Mouse (Mus musculus): Measurements from ENCODE around the gene Arhgap9. TPM values are rescaled to one million over a fixed set of nuclear protein-coding genes. Genes with fewer than 3 reads are reported as not detected.
"Not testable (repeated sequence)": the region's sequence is repeated elsewhere in the genome, so short reads cannot be mapped to it uniquely, and the experiment has no call there.

Gene Arhgap9
- polyA plus RNA-seq, 1 experiment from 2014 or later: 5.6 TPM

GRCm38 (mm10) chr10:127312858-127313257 lies 8.9 kb upstream of the Arhgap9 start:
- H3K4me1 ChIP-seq: peaks cover 10% of the 10 kb centered on the region; the same call in 1 of the 2 replicates
- no peak for ATAC-seq (ENCODE audit: insufficient read depth, low FRiP score, low read depth)
- peaks cover 13% of the 10 kb centered on the region for H3K36me3 ChIP-seq
- WGBS: 73% methylated on average over 4 of the region's 4 CpGs
- H3K27me3 ChIP-seq (replicated peaks): no peaks in the 10 kb centered on the region
- no peak overlapping the region for H3K9ac ChIP-seq
- no peaks in the 10 kb centered on the region for H3K9me3 ChIP-seq
- H3K4me3 ChIP-seq (replicated peaks): no peak overlapping the region
- no peak overlapping the region for H3K27ac ChIP-seq
- no peak overlapping the region for H3K4me2 ChIP-seq

DNA sequence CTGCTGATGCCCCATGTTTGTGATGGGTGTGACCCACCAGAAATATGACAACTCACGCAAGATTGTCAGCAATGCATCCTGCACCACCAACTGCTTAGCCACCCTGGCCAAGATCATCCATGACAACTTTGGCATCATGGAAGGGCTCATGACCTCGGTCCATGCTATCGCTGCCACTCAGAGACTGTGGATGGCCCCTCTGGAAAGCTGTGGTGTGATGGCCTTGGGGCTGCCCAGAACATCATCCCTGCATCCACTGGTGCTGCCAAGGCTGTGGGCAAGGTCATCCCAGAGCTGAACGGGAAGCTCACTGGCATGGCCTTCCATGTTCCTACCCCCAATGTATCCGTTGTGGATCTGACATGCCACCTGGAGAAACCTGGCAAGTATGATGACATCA lies 8.2 kb upstream of the Arhgap9 start:
- not testable (repeated sequence) for H3K9ac ChIP-seq; H3K4me2 ChIP-seq; ATAC-seq (ENCODE audit: insufficient read depth, low FRiP score, low read depth); H3K36me3 ChIP-seq; H3K27me3 ChIP-seq (replicated peaks); H3K4me3 ChIP-seq (replicated peaks); H3K27ac ChIP-seq; H3K9me3 ChIP-seq
- H3K4me1 ChIP-seq: peaks cover 10% of the 10 kb centered on the region; the same call in 1 of the 2 replicates
- 93% methylated on average over 5 of the region's 5 CpGs for WGBS

- H3K36me3 ChIP-seq; ATAC-seq (ENCODE audit: insufficient read depth, low FRiP score, low read depth); H3K4me3 ChIP-seq (replicated peaks); H3K4me2 ChIP-seq; H3K27ac ChIP-seq; H3K27me3 ChIP-seq (replicated peaks); H3K9me3 ChIP-seq; H3K9ac ChIP-seq: not testable (repeated sequence)
- 74% methylated on average over 1 of the region's 1 CpGs for WGBS
- peaks cover 10% of the 10 kb centered on the region; the same call in 1 of the 2 replicates for H3K4me1 ChIP-seq
Measured at GRCm38 (mm10) chr10:127314950-127315349, 6.8 kb upstream of the Arhgap9 start.

DNA sequence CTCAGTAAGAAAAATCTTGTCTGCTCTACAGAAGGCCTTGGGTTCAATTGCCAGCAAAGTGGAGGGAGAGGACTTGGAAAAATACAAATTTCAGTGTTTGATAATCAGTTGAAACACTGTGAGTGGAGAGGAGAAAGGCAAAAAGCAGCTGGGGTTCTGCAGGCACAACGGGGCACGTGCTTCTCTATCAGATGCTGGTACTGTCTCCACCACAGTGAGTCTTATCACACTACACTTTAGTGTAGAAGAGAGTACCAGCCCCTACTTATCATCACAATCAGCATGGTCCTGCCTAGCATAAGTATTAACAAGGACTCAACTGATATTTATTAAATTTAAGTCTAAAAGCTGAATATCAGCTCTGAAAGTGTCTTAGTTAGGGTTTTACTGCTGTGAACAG lies 4.5 kb upstream of the Arhgap9 start:
- Histone ChIP-seq H3K9ac (no peak overlapping the region), H3K27ac (no peak overlapping the region), H3K36me3 (no peaks in the 10 kb centered on the region), H3K9me3 (no peaks in the 10 kb centered on the region), H3K4me3 (replicated peaks) (no peak overlapping the region), H3K4me2 (no peak overlapping the region), H3K27me3 (replicated peaks) (no peaks in the 10 kb centered on the region), H3K4me1 (no peaks in the 10 kb centered on the region)
- 78% methylated on average over 2 of the region's 2 CpGs for WGBS
- ATAC-seq (ENCODE audit: insufficient read depth, low FRiP score, low read depth): no peak

- no peak for ATAC-seq (ENCODE audit: insufficient read depth, low FRiP score, low read depth)
- H3K27me3 ChIP-seq (replicated peaks): no peaks in the 10 kb centered on the region
- WGBS: 44% methylated on average over 4 of the region's 4 CpGs
- no peak overlapping the region for H3K4me2 ChIP-seq
- no peaks in the 10 kb centered on the region for H3K36me3 ChIP-seq
- H3K4me3 ChIP-seq (replicated peaks): no peak overlapping the region
- no peaks in the 10 kb centered on the region for H3K9me3 ChIP-seq
- H3K9ac ChIP-seq: no peak overlapping the region
- H3K27ac ChIP-seq: no peak overlapping the region
- H3K4me1 ChIP-seq: no peaks in the 10 kb centered on the region
Measured at GRCm38 (mm10) chr10:127318009-127318408, 3.8 kb upstream of the Arhgap9 start.

DNA sequence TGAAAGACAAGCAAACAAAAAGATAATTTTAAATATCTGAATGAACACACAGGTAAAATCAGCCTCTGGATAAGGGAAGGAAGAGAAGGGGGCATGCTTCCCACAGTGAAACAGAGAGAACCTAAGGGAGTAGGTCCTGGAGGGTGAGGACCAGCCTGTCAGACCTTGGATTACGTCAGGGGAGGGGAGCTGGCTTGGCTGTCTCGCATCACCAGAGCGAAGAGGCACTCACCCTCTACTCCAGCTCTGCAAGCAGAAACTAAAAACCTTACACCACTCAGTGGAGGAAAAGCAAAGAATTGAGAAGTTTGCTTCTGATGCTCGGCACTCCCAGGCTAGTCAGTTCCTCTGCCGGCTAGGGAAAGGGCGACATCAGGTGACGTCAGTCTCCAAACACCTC lies 1.8 kb upstream of the Arhgap9 start:
- ATAC-seq (ENCODE audit: insufficient read depth, low FRiP score, low read depth): no peak

GRCm38 (mm10) chr10:127322178-127322577 lies 414 bp downstream of the Arhgap9 start:
- WGBS: 60% methylated on average over 13 of the region's 13 CpGs
- no peaks in the 10 kb centered on the region for H3K9me3 ChIP-seq
- peaks cover 17% of the 10 kb centered on the region for H3K4me1 ChIP-seq
- no peak overlapping the region for H3K27ac ChIP-seq
- no peak overlapping the region for H3K9ac ChIP-seq
- no peak overlapping the region for H3K4me2 ChIP-seq
- no peak overlapping the region for H3K4me3 ChIP-seq (replicated peaks)
- H3K27me3 ChIP-seq (replicated peaks): 0 out of 2 replicates have a peak, but pooled peaks cover 18% of the 10 kb centered on the region
- no peaks in the 10 kb centered on the region for H3K36me3 ChIP-seq
- ATAC-seq (ENCODE audit: insufficient read depth, low FRiP score, low read depth): no peak

More for the DNA sequence above, 1.8 kb upstream of the Arhgap9 start:
- H3K4me3 ChIP-seq (replicated peaks): no peak overlapping the region
- WGBS: 65% methylated on average over 7 of the region's 7 CpGs
- H3K36me3 ChIP-seq: no peaks in the 10 kb centered on the region
- H3K4me2 ChIP-seq: no peak overlapping the region
- 0 out of 2 replicates have a peak, but pooled peaks cover 2% of the 10 kb centered on the region for H3K27me3 ChIP-seq (replicated peaks)
- no peaks in the 10 kb centered on the region for H3K4me1 ChIP-seq
- no peak overlapping the region for H3K9ac ChIP-seq
- H3K9me3 ChIP-seq: no peaks in the 10 kb centered on the region
- no peak overlapping the region for H3K27ac ChIP-seq

GRCm38 (mm10) chr10:127322669-127323068 lies 905 bp downstream of the Arhgap9 start:
- H3K4me3 ChIP-seq (replicated peaks): no peak overlapping the region
- no peak overlapping the region for H3K27ac ChIP-seq
- H3K4me1 ChIP-seq: peaks cover 17% of the 10 kb centered on the region
- peaks cover 23% of the 10 kb centered on the region; the same call in 1 of the 2 replicates for H3K27me3 ChIP-seq (replicated peaks)
- H3K9me3 ChIP-seq: no peaks in the 10 kb centered on the region
- no peak overlapping the region for H3K9ac ChIP-seq
- no peaks in the 10 kb centered on the region for H3K36me3 ChIP-seq
- ATAC-seq (ENCODE audit: insufficient read depth, low FRiP score, low read depth): no peak
- 63% methylated on average over 4 of the region's 4 CpGs for WGBS
- no peak overlapping the region for H3K4me2 ChIP-seq

- WGBS: 68% methylated on average over 17 of the region's 17 CpGs
- Histone ChIP-seq H3K9me3 (no peaks in the 10 kb centered on the region), H3K4me1 (peaks cover 17% of the 10 kb centered on the region), H3K27ac (no peak overlapping the region), H3K4me2 (no peak overlapping the region), H3K27me3 (replicated peaks) (peaks cover 27% of the 10 kb centered on the region; the same call in 1 of the 2 replicates), H3K36me3 (no peaks in the 10 kb centered on the region), H3K9ac (no peak overlapping the region), H3K4me3 (replicated peaks) (no peak overlapping the region)
- no peak for ATAC-seq (ENCODE audit: insufficient read depth, low FRiP score, low read depth)
Measured at GRCm38 (mm10) chr10:127323131-127323855, 1.5 kb downstream of the Arhgap9 start.

- no peak overlapping the region for H3K9ac ChIP-seq
- ATAC-seq (ENCODE audit: insufficient read depth, low FRiP score, low read depth): no peak
- H3K4me3 ChIP-seq (replicated peaks): no peak overlapping the region
- no peaks in the 10 kb centered on the region for H3K9me3 ChIP-seq
- H3K4me2 ChIP-seq: no peak overlapping the region
- whole genome bisulfite sequencing: 8% methylated on average over 7 of the region's 7 CpGs
- peaks cover 27% of the 10 kb centered on the region; the same call in 1 of the 2 replicates for H3K27me3 ChIP-seq (replicated peaks)
- no peak overlapping the region for H3K27ac ChIP-seq
- H3K36me3 ChIP-seq: no peaks in the 10 kb centered on the region
- H3K4me1 ChIP-seq: peaks cover 17% of the 10 kb centered on the region
Measured at GRCm38 (mm10) chr10:127324495-127324894, 2.7 kb downstream of the Arhgap9 start.

GRCm38 (mm10) chr10:127325454-127326016 lies 3.8 kb downstream of the Arhgap9 start:
- Histone ChIP-seq H3K27ac (no peak overlapping the region), H3K4me3 (replicated peaks) (peak overlapping the region; percentile 46), H3K9ac (no peak overlapping the region), H3K36me3 (0 out of 2 replicates have a peak, but pooled peaks cover 7% of the 10 kb centered on the region), H3K27me3 (replicated peaks) (peaks cover 27% of the 10 kb centered on the region; the same call in 1 of the 2 replicates), H3K9me3 (no peaks in the 10 kb centered on the region), H3K4me1 (peaks cover 17% of the 10 kb centered on the region), H3K4me2 (peak overlapping the region; percentile 93)
- 37% methylated on average over 14 of the region's 14 CpGs for WGBS
- no peak; the same call in 1 of the 2 replicates for ATAC-seq (ENCODE audit: insufficient read depth, low FRiP score, low read depth)
